Mouse (Mus musculus): Measurements from ENCODE around the gene Fgb. TPM values are rescaled to one million over a fixed set of nuclear protein-coding genes. Genes with fewer than 3 reads are reported as not detected.

The Fgb gene
- polyA plus RNA-seq, 1 experiment from 2014 or later: 7.5 TPM

DNA sequence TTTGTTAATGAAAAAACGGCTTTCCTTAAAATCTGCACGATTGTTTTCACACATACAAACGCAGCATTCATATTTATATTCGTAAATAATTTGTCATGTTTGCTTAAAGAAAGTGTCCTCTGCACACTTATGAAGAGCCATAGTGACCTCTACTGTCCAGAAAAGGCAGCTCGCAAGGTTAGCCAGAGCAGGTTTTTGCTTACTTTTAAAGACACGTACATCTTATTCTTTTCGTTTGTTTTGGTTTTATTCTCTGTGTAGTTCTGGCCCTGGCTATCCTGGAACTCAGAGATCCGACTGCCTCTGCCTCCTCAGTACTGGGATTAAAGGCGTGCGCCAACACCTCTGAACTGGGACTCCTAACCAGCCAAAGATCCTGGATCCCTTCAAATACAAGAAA, 4.1 kb upstream of the Fgb start:
- Histone ChIP-seq H3K9ac (ENCODE audit: low read depth, low read length) (no peak overlapping the region), H3K4me1 (replicated peaks; ENCODE audit: control insufficient read depth, insufficient read depth, low read length) (0 out of 2 replicates have a peak, but pooled peaks cover 3% of the 10 kb centered on the region), H3K9me3 (ENCODE audit: control insufficient read depth) (no peaks in the 10 kb centered on the region), H3K4me2 (replicated peaks; ENCODE audit: low read depth) (peak overlapping the region; percentile 35), H3K27ac (ENCODE audit: low read depth, low read length) (no peak overlapping the region), H3K27me3 (replicated peaks; ENCODE audit: control insufficient read depth, insufficient read depth, low read length) (no peaks in the 10 kb centered on the region), H3K4me3 (ENCODE audit: low read depth, low read length) (no peak overlapping the region), H3K36me3 (ENCODE audit: control insufficient read depth, insufficient read depth) (peaks cover 4% of the 10 kb centered on the region)
- no peak for ATAC-seq
- 19% methylated on average over 10 of the region's 10 CpGs for WGBS
- TF ChIP-seq CTCF (IDR thresholded peaks at IDR 0.05; ENCODE audit: low read depth): peak; percentile 80

GRCm38 (mm10) chr3:83053126-83053525, 3.5 kb upstream of the Fgb start:
- Histone ChIP-seq H3K27ac (ENCODE audit: low read depth, low read length) (no peak overlapping the region), H3K36me3 (ENCODE audit: control insufficient read depth, insufficient read depth) (no peaks in the 10 kb centered on the region), H3K4me3 (ENCODE audit: low read depth, low read length) (no peak overlapping the region), H3K9me3 (ENCODE audit: control insufficient read depth) (no peaks in the 10 kb centered on the region), H3K27me3 (replicated peaks; ENCODE audit: control insufficient read depth, insufficient read depth, low read length) (no peaks in the 10 kb centered on the region), H3K4me2 (replicated peaks; ENCODE audit: low read depth) (no peak overlapping the region), H3K9ac (ENCODE audit: low read depth, low read length) (no peak overlapping the region), H3K4me1 (replicated peaks; ENCODE audit: control insufficient read depth, insufficient read depth, low read length) (0 out of 2 replicates have a peak, but pooled peaks cover 3% of the 10 kb centered on the region)
- WGBS: 78% methylated on average over 7 of the region's 7 CpGs
- no peak for ATAC-seq
- TF ChIP-seq CTCF (IDR thresholded peaks at IDR 0.05; ENCODE audit: low read depth): no peak

- H3K4me3 ChIP-seq (ENCODE audit: low read depth, low read length): no peak overlapping the region
- no peak overlapping the region for H3K27ac ChIP-seq (ENCODE audit: low read depth, low read length)
- ATAC-seq: no peak
- no peak overlapping the region for H3K4me2 ChIP-seq (replicated peaks; ENCODE audit: low read depth)
- no peaks in the 10 kb centered on the region for H3K27me3 ChIP-seq (replicated peaks; ENCODE audit: control insufficient read depth, insufficient read depth, low read length)
- 0 out of 2 replicates have a peak, but pooled peaks cover 3% of the 10 kb centered on the region for H3K4me1 ChIP-seq (replicated peaks; ENCODE audit: control insufficient read depth, insufficient read depth, low read length)
- no peak overlapping the region for H3K9ac ChIP-seq (ENCODE audit: low read depth, low read length)
- H3K36me3 ChIP-seq (ENCODE audit: control insufficient read depth, insufficient read depth): no peaks in the 10 kb centered on the region
- TF ChIP-seq CTCF (IDR thresholded peaks at IDR 0.05; ENCODE audit: low read depth): no peak
- 67% methylated on average over 5 of the region's 5 CpGs for WGBS
- H3K9me3 ChIP-seq (ENCODE audit: control insufficient read depth): no peaks in the 10 kb centered on the region
Measured at GRCm38 (mm10) chr3:83052102-83052501, 2.4 kb upstream of the Fgb start.

GRCm38 (mm10) chr3:83050661-83051060, 998 bp upstream of the Fgb start:
- no peaks in the 10 kb centered on the region for H3K27me3 ChIP-seq (replicated peaks; ENCODE audit: control insufficient read depth, insufficient read depth, low read length)
- no peak for TF ChIP-seq CTCF (IDR thresholded peaks at IDR 0.05; ENCODE audit: low read depth)
- no peak overlapping the region for H3K27ac ChIP-seq (ENCODE audit: low read depth, low read length)
- no peak overlapping the region for H3K4me2 ChIP-seq (replicated peaks; ENCODE audit: low read depth)
- no peak for ATAC-seq
- no peaks in the 10 kb centered on the region for H3K4me1 ChIP-seq (replicated peaks; ENCODE audit: control insufficient read depth, insufficient read depth, low read length)
- WGBS: 61% methylated on average over 5 of the region's 5 CpGs
- H3K9me3 ChIP-seq (ENCODE audit: control insufficient read depth): no peaks in the 10 kb centered on the region
- H3K9ac ChIP-seq (ENCODE audit: low read depth, low read length): no peak overlapping the region
- H3K36me3 ChIP-seq (ENCODE audit: control insufficient read depth, insufficient read depth): no peaks in the 10 kb centered on the region
- H3K4me3 ChIP-seq (ENCODE audit: low read depth, low read length): no peak overlapping the region

DNA sequence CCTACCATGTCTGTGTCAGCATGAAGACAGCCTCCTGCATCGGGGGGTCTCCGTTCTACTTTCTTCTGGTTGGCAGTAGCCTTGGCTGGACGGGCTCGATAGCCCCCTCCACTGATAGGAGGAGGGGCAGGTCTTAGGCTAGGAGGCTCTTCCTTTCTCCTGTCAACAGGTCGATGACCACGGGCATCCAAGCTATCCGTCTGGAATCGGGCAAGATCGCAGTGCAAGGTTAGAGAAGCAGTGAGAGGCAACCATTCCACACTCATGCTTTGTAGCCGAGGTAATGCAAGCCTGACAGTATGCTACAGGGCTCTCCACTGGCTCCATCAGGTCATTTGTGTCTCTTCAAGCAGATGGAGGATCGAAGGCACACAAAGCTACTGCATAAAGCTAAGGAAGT, 3.0 kb downstream of the Fgb start:
- Histone ChIP-seq H3K27ac (ENCODE audit: low read depth, low read length) (no peak overlapping the region), H3K27me3 (replicated peaks; ENCODE audit: control insufficient read depth, insufficient read depth, low read length) (no peaks in the 10 kb centered on the region), H3K9me3 (ENCODE audit: control insufficient read depth) (no peaks in the 10 kb centered on the region), H3K36me3 (ENCODE audit: control insufficient read depth, insufficient read depth) (no peaks in the 10 kb centered on the region), H3K4me2 (replicated peaks; ENCODE audit: low read depth) (no peak overlapping the region), H3K4me1 (replicated peaks; ENCODE audit: control insufficient read depth, insufficient read depth, low read length) (no peaks in the 10 kb centered on the region), H3K4me3 (ENCODE audit: low read depth, low read length) (no peak overlapping the region), H3K9ac (ENCODE audit: low read depth, low read length) (no peak overlapping the region)
- ATAC-seq: no peak
- 85% methylated on average over 11 of the region's 11 CpGs for WGBS
- no peak for TF ChIP-seq CTCF (IDR thresholded peaks at IDR 0.05; ENCODE audit: low read depth)

- Histone ChIP-seq H3K36me3 (ENCODE audit: control insufficient read depth, insufficient read depth) (no peaks in the 10 kb centered on the region), H3K4me1 (replicated peaks; ENCODE audit: control insufficient read depth, insufficient read depth, low read length) (0 out of 2 replicates have a peak, but pooled peaks cover 3% of the 10 kb centered on the region), H3K27ac (ENCODE audit: low read depth, low read length) (no peak overlapping the region), H3K4me2 (replicated peaks; ENCODE audit: low read depth) (no peak overlapping the region), H3K27me3 (replicated peaks; ENCODE audit: control insufficient read depth, insufficient read depth, low read length) (no peaks in the 10 kb centered on the region), H3K4me3 (ENCODE audit: low read depth, low read length) (no peak overlapping the region), H3K9me3 (ENCODE audit: control insufficient read depth) (no peaks in the 10 kb centered on the region), H3K9ac (ENCODE audit: low read depth, low read length) (no peak overlapping the region)
- no peak for TF ChIP-seq CTCF (IDR thresholded peaks at IDR 0.05; ENCODE audit: low read depth)
- no peak for ATAC-seq
- WGBS: 85% methylated on average over 5 of the region's 5 CpGs
Measured at GRCm38 (mm10) chr3:83042451-83042850, 7.2 kb downstream of the Fgb start.

DNA sequence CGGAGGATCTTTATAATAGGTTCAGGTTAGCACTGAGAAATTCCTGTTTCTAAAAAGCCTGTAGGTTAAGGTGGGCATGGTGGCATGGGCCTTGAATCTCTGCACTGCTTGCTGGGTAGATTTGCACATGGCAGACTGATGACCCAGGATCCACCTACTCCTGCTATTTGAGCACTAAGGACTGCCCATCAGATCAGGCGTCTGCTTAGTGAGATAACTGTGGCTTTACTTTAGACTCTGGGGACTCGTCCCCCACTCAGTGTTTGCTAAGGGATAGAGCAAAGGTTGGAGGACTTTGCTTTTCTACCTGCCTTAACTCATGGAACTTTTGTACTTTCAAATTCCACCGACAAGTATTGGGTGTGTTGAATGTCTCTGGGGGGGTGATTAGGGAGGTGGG, 10.0 kb downstream of the Fgb start:
- H3K4me1 ChIP-seq (replicated peaks; ENCODE audit: control insufficient read depth, insufficient read depth, low read length): 0 out of 2 replicates have a peak, but pooled peaks cover 3% of the 10 kb centered on the region
- TF ChIP-seq CTCF (IDR thresholded peaks at IDR 0.05; ENCODE audit: low read depth): no peak
- H3K9ac ChIP-seq (ENCODE audit: low read depth, low read length): no peak overlapping the region
- no peak overlapping the region for H3K4me3 ChIP-seq (ENCODE audit: low read depth, low read length)
- no peaks in the 10 kb centered on the region for H3K9me3 ChIP-seq (ENCODE audit: control insufficient read depth)
- no peak overlapping the region for H3K4me2 ChIP-seq (replicated peaks; ENCODE audit: low read depth)
- ATAC-seq: peak; percentile 61; the same call in 1 of the 2 replicates
- WGBS: 47% methylated on average over 4 of the region's 4 CpGs
- no peaks in the 10 kb centered on the region for H3K36me3 ChIP-seq (ENCODE audit: control insufficient read depth, insufficient read depth)
- no peaks in the 10 kb centered on the region for H3K27me3 ChIP-seq (replicated peaks; ENCODE audit: control insufficient read depth, insufficient read depth, low read length)
- no peak overlapping the region for H3K27ac ChIP-seq (ENCODE audit: low read depth, low read length)
